Mouse (Mus musculus) regulatory T cell (primary cell): ENCODE measurements around the gene Olfr224.
"Not testable (repeated sequence)": the region's sequence is repeated elsewhere in the genome, so short reads cannot be mapped to it uniquely, and the experiment has no call there.

Experiments
- in situ Hi-C: fragments of 300-600 bp; cut with MboI, MseI; formaldehyde crosslinking; loops from one replicate; pipeline ENCODE4 v1.15.1; 2025; ENCODE audit warnings: high pct_unique_total_duplicates

Olfr224 gene

GRCm38 (mm10) chr11:58518916-58519315 is 51.4 kb downstream of the Olfr224 start:
- in situ Hi-C loops, result not testable (repeated sequence)
